Mouse (Mus musculus) lung, postnatal 36 days (tissue): ENCODE data around the gene Ctso.

Experiments used
- DNase-seq: peaks from one replicate; pipeline ENCODE4 v3.0.0; 2022; ENCODE audit warnings: mixed read lengths

Gene Ctso

DNA sequence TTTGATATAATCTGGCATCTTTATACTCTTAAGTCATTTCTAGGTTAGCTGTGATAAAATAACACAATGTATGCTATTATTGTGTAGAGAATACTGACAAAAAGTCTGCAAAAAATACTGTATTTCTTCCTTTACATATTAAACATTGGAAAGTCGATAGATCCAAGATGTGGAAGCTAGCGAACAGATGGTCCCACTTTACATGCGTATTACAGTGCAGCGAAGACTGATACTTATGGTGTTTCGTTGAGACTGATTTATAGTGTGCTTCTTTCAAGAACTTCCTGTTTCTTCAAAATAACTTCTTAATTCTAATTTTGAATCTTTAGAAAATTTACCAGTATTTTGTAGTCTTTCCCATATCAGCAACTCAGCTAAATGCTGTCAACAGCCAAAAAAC, 25.1 kb downstream of the Ctso start:
- DNase-seq: no peak

DNA sequence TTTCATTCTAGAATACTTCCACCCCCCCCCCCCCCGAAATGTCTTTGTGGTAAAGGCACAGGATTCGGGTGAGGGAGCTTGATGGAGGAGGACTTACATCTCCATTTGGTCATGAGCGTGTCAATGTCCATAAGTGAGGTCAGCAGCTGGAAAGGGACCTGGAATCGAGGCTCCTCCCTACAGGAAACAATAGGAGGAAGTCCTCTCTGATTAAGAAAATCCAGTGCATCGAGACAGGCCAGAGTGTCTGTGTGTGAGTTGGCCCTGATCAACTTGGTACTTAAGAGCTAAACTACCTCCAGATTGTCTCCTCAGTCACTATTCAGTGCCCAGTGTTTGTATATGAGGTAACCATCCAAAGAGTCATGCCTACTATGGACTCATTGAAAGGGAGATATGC, 28.9 kb downstream of the Ctso start:
- DNase-seq: no peak

DNA sequence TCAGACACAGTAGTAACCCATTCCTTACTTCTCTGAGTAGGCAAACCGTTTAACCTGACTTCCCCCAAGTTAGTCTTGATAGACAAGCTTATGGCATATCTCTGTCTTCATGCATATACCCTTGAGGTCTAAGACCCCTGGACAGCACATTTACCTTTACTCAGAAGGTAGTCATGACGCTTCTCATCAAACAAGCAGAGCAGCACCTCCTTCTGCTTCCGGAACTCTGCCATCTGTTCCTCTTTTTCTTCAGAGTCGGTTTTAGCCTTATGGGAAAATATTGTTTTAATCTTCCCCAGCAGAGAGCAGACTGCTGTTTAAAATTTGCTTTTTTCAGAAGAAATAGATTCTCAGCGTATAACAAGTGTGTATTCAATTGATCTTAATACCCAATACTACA, 31.4 kb downstream of the Ctso start:
- no peak for DNase-seq

DNA sequence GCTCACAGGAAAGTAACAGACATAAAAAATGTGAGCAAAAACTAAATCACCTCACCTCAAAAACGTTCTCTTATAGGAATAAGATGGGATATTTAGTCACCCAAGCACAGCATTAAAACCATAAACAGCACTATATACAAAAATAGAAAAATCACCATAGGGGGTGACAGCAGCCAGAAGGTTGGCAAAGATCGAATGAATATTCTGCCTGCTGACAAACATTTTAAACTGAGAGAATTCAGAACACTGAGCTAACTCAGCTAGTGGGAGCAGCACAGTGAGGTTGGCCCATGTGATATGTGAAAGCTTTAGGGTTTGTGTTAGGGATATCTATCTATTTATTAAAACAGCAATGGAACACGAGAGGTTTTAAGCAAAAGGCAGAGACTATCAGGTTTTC, 32.2 kb downstream of the Ctso start:
- DNase-seq: no peak

DNA sequence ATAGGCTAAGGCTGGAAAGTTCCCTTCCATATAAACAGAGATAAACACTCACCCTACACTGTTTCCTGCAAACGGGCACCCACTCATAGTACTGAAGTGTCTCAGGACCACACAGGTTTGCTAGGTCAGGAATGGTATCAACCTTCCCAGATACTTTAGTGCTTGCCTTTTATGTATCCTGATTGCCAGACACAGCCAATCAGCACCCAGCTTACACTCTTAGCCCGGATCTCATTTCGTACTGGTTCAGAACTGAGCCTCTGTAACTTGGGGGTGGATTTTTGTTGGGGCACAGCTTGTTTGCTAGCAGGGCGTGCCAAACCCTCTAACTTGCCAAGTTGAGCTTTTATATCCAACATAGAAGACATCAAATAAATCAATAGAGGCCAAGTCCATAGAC, 43.2 kb downstream of the Ctso start:
- DNase-seq: peak; percentile 29

DNA sequence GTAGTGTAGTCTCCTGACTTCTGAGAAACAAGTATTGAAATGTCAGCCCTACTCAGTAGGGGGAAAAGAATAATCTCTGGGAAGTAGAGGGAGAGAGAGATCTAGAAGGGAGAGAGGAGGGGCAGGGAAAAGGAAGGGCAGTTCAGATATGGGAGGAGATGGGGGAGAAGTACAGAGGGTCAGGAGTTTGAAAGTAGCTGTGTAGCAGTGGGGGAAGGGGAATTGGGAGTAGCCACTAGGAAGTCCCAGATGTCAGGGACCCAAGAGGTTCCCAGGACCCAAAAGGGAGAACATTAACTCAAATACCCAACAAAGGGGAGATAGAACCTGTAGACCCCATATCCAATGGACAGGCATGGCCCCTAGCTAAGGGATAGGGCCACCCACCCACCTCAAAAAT, 43.7 kb downstream of the Ctso start, which contains the start of gene Tdo2:
Gene Tdo2 (minus strand): TSS at position 101 of the 400 bp plus-strand sequence.
- no peak for DNase-seq

DNA sequence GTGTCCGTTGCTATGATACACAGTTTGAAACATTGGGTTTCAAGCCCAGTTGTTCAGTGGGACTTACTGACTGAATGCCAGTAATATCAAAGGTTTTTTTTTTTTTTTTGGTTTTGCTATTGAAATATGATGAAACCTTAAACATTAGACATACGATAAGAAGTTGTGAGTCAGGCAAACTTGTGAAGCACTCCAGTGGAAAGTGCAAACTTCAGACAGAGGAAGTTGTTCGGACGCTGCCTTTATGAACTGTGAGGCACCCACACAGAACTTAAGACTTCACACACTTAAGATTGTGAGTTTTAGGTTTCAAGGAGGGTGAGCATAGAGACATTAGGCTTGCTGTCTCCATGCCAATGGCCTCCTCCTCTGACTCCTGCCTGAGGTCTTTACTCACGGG, 49.2 kb downstream of the Ctso start:
- DNase-seq: no peak

DNA sequence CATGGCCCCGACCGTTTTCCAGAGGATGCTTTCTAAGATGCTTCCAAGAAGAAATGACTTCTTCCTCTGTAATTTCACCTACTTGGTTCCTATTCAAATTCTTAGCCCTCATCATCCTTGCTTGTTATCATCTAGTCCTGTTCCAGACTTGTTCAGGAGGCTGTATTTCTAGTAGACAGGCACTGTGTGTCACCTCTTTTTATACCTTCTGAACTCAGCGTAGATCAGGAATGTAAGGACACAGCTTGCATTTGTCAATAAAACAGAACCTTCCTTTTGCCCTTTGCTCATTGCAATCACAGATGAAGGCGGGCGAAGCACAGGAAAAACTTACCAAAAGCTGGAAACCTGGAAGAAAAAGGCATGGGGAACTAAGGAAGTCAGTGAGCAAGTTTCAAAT, 49.6 kb downstream of the Ctso start, which contains the start of gene Asic5:
Gene Asic5 (plus strand): TSS at position 301 of the 400 bp plus-strand sequence.
- no peak for DNase-seq

DNA sequence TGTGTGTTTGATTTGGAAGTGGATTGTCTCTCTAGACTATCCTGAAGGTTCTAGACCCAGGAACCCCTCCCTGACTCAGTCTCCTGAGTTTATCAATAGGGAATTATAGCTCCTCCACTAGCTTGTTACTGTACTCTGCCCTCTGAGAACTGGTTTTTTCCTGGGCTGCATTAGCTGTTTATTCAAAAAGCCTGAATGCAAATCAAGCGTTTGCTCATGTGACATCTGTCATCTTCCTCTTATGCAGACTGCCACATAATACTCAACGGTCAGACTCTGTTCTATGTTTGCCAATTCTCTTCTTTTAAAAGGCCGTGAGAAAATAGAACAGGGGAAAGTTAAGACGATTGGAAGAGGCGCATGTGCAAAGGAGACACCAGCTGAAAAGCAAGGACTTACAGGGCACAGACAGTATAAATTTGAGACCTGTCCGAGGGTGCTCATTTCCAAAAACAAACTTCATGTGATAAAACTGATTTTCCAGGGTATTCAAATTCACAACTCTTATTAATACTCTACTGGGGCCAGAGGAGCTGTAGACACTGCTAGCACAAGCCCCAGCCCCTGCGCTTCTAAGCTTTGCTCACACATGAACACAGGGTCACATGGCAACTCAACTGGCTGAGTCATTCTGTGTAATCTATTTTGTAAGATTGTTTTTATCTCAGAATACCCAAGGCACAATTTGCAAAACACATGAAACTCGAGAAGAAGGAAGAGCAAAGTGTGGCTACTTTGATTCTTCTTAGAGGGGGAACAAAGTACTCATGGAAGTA, 50.9 kb downstream of the Ctso start:
- peak; percentile 10 for DNase-seq

DNA sequence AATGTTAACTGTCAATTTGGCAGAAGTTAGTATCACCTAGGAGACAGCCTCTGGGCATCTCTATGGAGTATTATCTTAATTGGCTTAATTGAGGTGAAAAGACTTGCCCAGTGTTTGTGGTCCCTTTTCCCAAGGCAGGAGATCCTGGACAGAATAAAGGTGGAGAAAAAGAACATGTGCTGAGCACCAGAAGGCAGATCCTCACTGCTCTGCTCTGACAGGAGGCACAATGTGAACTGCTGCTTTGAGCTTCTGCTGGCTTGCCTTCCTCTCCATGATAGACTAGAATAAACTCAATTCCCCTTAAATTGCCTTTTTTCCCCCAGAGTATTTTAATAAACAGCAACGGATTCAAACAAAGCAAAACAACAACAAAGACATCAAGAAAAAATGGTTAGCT, 52.7 kb downstream of the Ctso start:
- DNase-seq: no peak

DNA sequence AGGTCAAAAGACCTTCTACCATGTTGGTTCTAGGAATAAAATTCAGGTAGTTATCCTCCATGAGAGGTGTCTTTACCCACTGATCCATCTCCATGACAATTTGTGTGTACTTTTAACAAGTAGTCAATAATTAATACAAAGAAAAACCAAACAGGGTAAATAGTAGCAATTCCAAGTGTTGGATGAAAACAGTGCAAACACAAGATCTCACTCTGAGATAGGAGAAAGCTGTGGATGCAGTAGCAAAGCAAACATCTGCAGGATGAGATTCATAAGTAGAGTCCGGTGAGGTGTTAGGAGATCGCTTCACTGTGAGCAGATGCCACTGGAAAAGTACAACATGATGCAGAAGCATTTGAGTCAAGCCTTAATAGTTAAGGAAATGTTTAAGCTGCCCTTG, 53.7 kb downstream of the Ctso start:
- DNase-seq: no peak

DNA sequence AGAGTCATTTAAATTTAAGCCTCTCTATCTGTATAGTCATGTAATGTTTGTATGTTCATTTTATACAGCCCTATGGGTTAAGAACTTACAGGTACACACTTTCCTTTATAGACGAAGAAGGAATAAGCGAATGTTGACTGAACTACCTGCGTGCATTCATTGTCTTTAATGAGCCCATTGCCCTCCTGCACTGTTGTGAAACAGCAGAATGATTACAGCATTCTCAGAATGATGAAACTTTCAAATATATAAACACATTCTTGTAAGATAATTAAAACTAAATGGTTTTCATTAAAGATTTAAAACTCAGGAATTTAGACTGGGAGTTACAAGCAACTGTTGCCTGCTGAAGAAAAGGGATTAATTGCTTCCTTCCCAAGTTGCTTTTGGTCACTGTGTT, 55.2 kb downstream of the Ctso start:
- DNase-seq: no peak

DNA sequence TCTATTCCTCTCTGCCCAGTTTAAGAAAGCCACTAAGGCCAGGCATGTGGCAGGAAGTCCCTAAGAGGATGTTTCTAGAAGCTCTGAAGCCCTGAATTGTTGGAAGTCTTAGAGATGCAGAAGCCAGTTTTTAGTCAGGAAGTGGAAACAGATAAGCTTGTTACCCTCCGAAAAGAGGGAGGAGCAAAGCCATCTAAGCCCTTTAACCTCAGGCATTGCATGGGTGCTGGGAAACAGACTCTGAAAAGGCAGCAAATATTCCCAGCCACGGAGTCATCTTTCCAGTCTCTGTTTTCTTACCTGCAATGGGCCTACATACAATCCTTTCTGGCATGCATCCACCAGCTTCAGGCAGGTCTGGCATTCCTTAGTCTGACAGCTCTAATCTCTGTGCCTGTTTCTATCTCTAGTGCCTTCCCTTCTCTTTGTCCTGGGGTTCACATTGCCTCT, 57.3 kb downstream of the Ctso start:
- DNase-seq: no peak

DNA sequence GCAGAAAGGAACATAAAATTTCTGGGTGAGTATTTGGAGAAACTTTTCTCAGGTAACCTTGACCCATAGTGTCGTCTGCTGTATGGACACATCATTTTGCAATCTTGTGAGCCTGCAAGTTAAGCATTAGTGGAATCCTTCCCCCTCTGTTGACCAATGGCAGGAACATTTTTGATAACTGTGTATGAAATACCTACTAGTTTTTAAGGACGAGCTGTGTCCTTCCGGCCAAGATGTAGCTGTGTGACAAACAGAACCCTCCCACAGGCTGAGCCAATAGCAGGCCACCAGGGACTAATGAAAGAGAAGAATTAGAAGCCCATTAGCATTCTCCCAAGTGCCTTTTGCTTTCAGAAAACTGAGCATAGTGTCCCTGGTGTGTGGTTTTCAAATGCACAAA, 58.1 kb downstream of the Ctso start:
- DNase-seq: no peak

DNA sequence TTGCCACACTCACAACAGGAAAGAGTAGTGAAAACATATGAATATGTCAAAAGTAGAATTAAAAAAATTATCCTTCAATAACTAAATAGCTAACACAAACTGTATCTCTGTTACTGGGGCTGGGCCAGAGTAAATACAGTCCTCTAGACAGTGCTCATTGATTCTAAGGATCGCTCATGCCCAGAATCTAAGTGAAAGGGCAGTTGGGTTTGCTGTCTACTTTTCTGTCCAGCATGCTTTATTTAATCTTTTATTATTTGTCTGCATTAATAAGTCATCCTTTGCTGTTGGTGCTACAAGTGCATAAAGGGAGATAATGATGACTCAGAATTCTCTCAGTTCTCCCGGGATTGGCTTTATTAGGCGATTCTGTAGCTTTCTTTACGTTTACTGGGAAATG, 63.0 kb downstream of the Ctso start:
- no peak for DNase-seq

DNA sequence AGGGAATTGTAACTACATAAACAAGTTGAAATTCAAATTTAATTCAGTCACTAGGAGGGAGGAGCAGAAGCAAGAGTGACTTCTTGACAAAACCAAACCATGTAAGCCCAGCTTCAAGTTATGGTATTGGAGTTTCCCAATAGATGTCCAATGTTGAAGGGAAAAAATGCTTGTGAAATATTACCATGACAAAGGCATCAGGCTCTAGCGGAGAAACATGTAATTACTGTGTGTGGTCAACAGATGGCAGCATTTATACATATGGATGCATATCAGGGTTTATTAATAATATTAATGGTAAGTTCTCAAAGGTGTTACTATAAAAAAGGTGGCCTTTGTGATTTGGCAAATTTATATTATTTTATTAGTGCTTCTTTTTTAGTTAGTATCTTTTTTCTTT, 63.6 kb downstream of the Ctso start:
- peak; percentile 72 for DNase-seq
